Mouse (Mus musculus): ENCODE measurements around the gene Myg1. TPM values are rescaled to one million over a fixed set of nuclear protein-coding genes. Genes with fewer than 3 reads are reported as not detected.

The Myg1 gene
- polyA plus RNA-seq (2014; fragmentation: Illumina TruSeq; extraction: RNeasy Lipid Tissue Mini Kit (QIAGEN cat#74804); ENCODE audit: low read depth, low replicate concordance): 10.0 TPM

DNA sequence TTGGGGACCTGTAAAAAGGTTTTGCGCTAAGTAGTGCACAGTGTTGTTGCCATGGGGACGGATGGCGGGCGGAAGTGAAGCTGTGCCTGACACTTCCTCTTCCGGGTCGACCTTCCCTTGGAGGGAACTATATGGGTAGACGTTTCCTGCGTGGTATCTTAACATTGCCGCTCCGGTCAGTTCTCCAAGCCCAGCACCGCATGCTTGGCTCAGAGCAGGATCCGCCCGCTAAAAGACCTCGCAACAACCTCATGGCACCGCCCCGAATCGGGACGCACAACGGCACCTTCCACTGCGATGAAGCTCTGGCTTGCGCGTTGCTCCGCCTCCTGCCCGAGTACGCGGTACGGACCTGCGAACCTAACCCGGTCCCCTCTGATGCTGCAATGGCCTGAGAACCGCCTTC lies at the start of gene Myg1:
Myg1 (plus strand) TSS at position 100 of the 406 bp plus-strand sequence.

DNA sequence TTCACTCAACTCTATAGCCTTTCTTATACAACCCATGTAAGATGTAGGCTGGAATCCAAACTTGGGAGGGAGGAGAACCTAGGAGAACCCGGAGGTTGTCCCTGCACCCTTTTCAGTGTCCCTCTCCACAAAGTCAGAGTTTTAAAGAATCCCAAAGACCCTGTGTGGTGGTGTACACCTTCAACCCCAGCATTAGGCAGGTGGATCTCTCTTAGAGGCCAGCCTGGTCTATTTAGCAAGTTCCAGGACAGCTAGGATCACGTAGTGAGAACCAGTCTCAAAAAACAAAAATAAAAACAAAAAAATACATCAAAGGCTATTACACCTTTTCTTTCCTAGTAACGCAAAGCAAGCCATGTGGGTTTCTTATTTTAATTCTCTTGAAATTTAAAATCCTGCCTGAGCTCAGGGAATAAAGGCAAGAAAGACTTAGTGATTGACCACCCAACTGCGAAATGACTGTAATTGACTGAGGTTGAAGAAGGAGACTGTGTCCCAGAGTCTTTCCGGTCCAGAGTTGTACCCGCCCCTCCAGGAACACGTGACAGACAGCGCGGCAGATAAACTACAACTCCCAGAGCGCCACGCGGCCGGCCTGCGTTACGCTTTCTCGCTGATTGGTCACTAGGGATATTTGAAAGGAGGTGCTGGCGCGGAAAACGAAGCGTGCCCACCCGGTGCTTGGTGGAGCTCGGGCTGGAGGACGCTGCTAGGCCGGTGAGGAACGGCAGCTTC lies 35.7 kb upstream of the Myg1 start, which contains the start of gene Espl1:
Espl1 (plus strand) TSS at position 634 of the 735 bp plus-strand sequence.

DNA sequence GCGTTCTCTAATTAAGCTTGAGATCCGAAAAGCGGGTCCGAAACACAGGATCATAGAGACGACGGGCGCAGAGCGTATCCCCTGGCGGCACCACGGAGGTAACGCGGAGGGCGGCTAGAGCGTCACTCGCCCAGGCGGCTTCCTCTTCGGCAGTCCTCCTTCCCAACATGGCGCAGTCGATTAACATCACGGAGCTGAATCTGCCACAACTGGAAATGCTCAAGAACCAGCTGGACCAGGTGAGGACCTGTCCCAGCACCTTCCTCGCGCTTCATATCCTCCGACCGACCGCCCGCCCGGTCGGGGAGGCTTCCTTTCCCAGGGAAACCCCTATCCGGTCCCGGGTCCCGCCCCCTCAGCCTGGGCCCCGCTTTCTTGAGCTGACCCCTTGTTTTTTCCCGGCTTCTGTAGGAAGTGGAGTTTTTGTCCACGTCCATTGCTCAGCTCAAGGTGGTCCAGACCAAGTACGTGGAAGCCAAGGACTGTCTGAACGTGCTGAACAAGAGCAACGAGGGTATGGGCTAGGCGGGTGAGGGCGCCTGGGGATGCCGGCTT lies 5.4 kb upstream of the Myg1 start, which contains the start of gene Pfdn5:
Pfdn5 (plus strand) TSS at position 95 of the 555 bp plus-strand sequence.

DNA sequence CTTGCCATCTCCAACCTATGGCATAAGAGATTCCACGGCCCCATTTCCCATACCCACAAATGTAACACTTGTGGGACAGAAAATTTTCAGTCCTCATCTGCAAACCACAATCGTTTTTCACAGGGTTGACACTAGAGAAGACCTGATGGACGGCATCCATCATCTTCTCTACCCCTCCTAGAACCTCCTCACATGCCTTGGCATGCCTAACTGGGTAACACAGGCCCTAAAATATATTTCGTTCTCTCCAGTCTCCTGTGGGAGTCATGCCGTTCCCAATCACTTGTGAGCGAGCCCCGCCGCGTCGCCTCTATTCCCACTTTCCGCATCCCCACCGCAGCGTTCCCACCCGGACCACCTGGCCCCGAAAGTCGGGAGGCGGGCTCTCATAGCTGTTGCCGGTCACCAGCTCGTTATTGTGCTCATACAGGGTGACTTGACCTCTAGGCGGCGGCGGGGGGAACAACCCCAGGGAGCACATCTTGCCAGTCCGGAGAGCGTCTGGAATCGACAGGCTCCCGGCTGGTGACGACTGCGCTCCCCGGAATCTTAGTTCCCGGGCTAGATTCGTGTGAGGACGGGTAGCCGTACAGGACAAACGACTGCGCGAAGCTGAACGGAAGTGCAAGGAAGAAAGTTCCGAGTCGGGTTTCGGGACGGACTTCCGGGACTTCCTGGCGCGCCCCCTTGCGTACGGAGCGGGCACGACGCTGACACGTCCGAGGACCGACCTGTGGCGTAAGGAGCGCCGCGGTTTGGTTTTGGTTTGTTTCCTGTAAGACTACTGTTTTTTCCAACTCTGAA lies 18.8 kb downstream of the Myg1 start, which contains the start of gene Aaas:
Aaas (minus strand) TSS at position 634 of the 804 bp plus-strand sequence.

DNA sequence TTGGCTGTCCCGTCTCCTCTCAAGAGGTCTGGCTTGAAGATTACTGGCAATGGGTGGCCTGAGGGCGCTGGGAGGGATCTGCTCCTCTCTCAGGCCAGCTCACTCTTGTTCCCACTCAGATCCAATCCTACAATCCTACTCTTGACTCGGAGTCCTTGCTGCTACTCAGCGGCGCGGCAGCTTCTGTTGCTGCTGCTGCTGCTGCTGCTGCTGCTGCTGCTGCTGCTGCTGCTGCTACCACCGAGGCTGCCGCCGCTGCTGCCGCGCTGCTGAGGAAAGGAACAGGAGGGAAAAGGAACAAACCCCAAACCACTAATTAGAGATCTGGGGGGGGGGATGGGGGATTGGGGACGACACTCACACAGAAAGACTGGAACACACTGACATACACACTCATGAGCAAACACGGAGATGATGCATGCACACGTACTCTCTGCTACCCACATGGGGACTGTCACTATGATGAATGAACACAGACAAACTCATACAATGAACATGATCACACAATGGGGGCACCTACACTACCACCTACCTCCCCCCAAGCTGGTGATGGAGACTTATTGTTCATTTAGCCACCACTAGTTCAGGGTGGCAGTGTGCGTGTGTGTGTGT lies 35.3 kb downstream of the Myg1 start, which contains the start of gene Sp7:
Sp7 (minus strand) TSS at position 450 of the 612 bp plus-strand sequence.

Other genes starting within 250 kb of the Myg1 start
- gene Tns2, start 231.3 kb upstream of the Myg1 start, polyA plus RNA-seq (2014; fragmentation: Illumina TruSeq; extraction: RNeasy Lipid Tissue Mini Kit (QIAGEN cat#74804); ENCODE audit: low read depth, low replicate concordance): 17.7 TPM
- gene Spryd3, start 195.5 kb upstream of the Myg1 start, polyA plus RNA-seq (2014; fragmentation: Illumina TruSeq; extraction: RNeasy Lipid Tissue Mini Kit (QIAGEN cat#74804); ENCODE audit: low read depth, low replicate concordance): 0.85 TPM
- not detected for gene Igfbp6, start 187.3 kb upstream of the Myg1 start, polyA plus RNA-seq (2014; fragmentation: Illumina TruSeq; extraction: RNeasy Lipid Tissue Mini Kit (QIAGEN cat#74804); ENCODE audit: low read depth, low replicate concordance)
- 7.1 TPM for gene Soat2, start 181.2 kb upstream of the Myg1 start, polyA plus RNA-seq (2014; fragmentation: Illumina TruSeq; extraction: RNeasy Lipid Tissue Mini Kit (QIAGEN cat#74804); ENCODE audit: low read depth, low replicate concordance)
- gene Zfp740, start 128.5 kb upstream of the Myg1 start, polyA plus RNA-seq (2014; fragmentation: Illumina TruSeq; extraction: RNeasy Lipid Tissue Mini Kit (QIAGEN cat#74804); ENCODE audit: low read depth, low replicate concordance): 9.0 TPM
- gene Csad, start 127.0 kb upstream of the Myg1 start, polyA plus RNA-seq (2014; fragmentation: Illumina TruSeq; extraction: RNeasy Lipid Tissue Mini Kit (QIAGEN cat#74804); ENCODE audit: low read depth, low replicate concordance): 24.0 TPM
- gene Itgb7, start 99.8 kb upstream of the Myg1 start, polyA plus RNA-seq (2014; fragmentation: Illumina TruSeq; extraction: RNeasy Lipid Tissue Mini Kit (QIAGEN cat#74804); ENCODE audit: low read depth, low replicate concordance): 1.2 TPM
- 0.98 TPM for gene Rarg, start 74.2 kb upstream of the Myg1 start, polyA plus RNA-seq (2014; fragmentation: Illumina TruSeq; extraction: RNeasy Lipid Tissue Mini Kit (QIAGEN cat#74804); ENCODE audit: low read depth, low replicate concordance)
- gene Gm9918, start 61.1 kb upstream of the Myg1 start, polyA plus RNA-seq (2014; fragmentation: Illumina TruSeq; extraction: RNeasy Lipid Tissue Mini Kit (QIAGEN cat#74804); ENCODE audit: low read depth, low replicate concordance): not detected
- 1.7 TPM for gene Mfsd5, start 52.3 kb upstream of the Myg1 start, polyA plus RNA-seq (2014; fragmentation: Illumina TruSeq; extraction: RNeasy Lipid Tissue Mini Kit (QIAGEN cat#74804); ENCODE audit: low read depth, low replicate concordance)
- not detected for gene Espl1, start 35.4 kb upstream of the Myg1 start, polyA plus RNA-seq (2014; fragmentation: Illumina TruSeq; extraction: RNeasy Lipid Tissue Mini Kit (QIAGEN cat#74804); ENCODE audit: low read depth, low replicate concordance)
- 50.1 TPM for gene Pfdn5, start 5.6 kb upstream of the Myg1 start, polyA plus RNA-seq (2014; fragmentation: Illumina TruSeq; extraction: RNeasy Lipid Tissue Mini Kit (QIAGEN cat#74804); ENCODE audit: low read depth, low replicate concordance)
- gene Aaas, start 19.1 kb downstream of the Myg1 start, polyA plus RNA-seq (2014; fragmentation: Illumina TruSeq; extraction: RNeasy Lipid Tissue Mini Kit (QIAGEN cat#74804); ENCODE audit: low read depth, low replicate concordance): 2.5 TPM
- gene Sp7, start 35.5 kb downstream of the Myg1 start, polyA plus RNA-seq (2014; fragmentation: Illumina TruSeq; extraction: RNeasy Lipid Tissue Mini Kit (QIAGEN cat#74804); ENCODE audit: low read depth, low replicate concordance): not detected
- 23.3 TPM for gene Sp1, start 74.4 kb downstream of the Myg1 start, polyA plus RNA-seq (2014; fragmentation: Illumina TruSeq; extraction: RNeasy Lipid Tissue Mini Kit (QIAGEN cat#74804); ENCODE audit: low read depth, low replicate concordance)
- gene Amhr2, start 113.7 kb downstream of the Myg1 start, polyA plus RNA-seq (2014; fragmentation: Illumina TruSeq; extraction: RNeasy Lipid Tissue Mini Kit (QIAGEN cat#74804); ENCODE audit: low read depth, low replicate concordance): not detected
- gene Prr13, start 127.3 kb downstream of the Myg1 start, polyA plus RNA-seq (2014; fragmentation: Illumina TruSeq; extraction: RNeasy Lipid Tissue Mini Kit (QIAGEN cat#74804); ENCODE audit: low read depth, low replicate concordance): 27.4 TPM
- gene Pcbp2, start 138.8 kb downstream of the Myg1 start, polyA plus RNA-seq (2014; fragmentation: Illumina TruSeq; extraction: RNeasy Lipid Tissue Mini Kit (QIAGEN cat#74804); ENCODE audit: low read depth, low replicate concordance): 365 TPM
- gene Gm10337, start 172.0 kb downstream of the Myg1 start, polyA plus RNA-seq (2014; fragmentation: Illumina TruSeq; extraction: RNeasy Lipid Tissue Mini Kit (QIAGEN cat#74804); ENCODE audit: low read depth, low replicate concordance): not detected
- gene Map3k12, start 185.4 kb downstream of the Myg1 start, polyA plus RNA-seq (2014; fragmentation: Illumina TruSeq; extraction: RNeasy Lipid Tissue Mini Kit (QIAGEN cat#74804); ENCODE audit: low read depth, low replicate concordance): 0.37 TPM
- gene Tarbp2, start 186.5 kb downstream of the Myg1 start, polyA plus RNA-seq (2014; fragmentation: Illumina TruSeq; extraction: RNeasy Lipid Tissue Mini Kit (QIAGEN cat#74804); ENCODE audit: low read depth, low replicate concordance): 1.2 TPM
- gene Npff, start 193.2 kb downstream of the Myg1 start, polyA plus RNA-seq (2014; fragmentation: Illumina TruSeq; extraction: RNeasy Lipid Tissue Mini Kit (QIAGEN cat#74804); ENCODE audit: low read depth, low replicate concordance): not detected

Measured in liver, adult 10 weeks (tissue).